In the genomic region with DNA sequence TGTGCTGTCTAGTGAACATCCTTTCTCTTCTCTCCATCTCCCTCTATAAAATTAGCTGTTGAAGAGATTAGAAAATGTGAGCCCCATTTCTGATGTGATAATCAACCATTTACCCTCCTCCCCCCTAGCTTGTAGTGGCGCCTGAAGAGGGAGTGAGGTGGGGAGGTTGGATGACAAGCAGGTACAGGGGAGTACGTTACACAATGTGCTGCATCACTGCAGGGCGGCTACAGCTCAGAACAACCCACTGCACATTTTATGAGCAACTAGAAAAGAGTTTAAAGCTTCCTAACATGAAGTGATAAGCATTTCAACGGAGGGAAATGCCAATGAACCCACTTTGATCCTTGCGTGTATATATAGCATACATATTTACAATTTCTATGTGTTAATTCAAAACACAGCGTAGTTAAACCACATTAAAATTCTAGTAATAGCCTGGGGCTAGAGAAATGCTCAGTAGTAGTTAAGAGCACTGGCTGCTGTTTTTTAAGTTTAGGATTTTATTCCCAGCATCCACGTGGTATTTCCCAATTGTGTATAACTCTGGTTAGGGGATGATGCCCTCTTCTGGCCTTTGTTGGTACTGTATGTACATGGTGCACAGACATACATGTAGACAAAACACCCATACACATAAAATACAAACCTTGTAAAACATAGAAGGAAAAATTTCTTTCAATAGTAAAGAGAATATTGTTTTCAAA, we compare ENCODE assay signal across 8 mouse cellular contexts. TPM values are rescaled to one million over a fixed set of nuclear protein-coding genes. Genes with fewer than 3 reads are reported as not detected.
DNase-seq lines count a peak whose midpoint lies in the region; ATAC-seq and TF ChIP-seq lines count a peak whose summit lies in the region.

No protein-coding gene starts in this region.

- no peaks in the 10 kb centered on the region for H3K9me3 ChIP-seq in lung, embryonic 14.5 days (ENCODE audit: low read depth, low read length)
- H3K9me3 ChIP-seq in hindbrain, postnatal 0 days (ENCODE audit: low read length) = no peaks in the 10 kb centered on the region
- H3K9me3 ChIP-seq in liver, embryonic 14.5 days (ENCODE audit: control insufficient read depth, low read length) = no peaks in the 10 kb centered on the region

- no peak for TF ChIP-seq EP300 in liver, embryonic 14.5 days (IDR thresholded peaks at IDR 0.05; ENCODE audit: low read depth)

- H3K4me1 ChIP-seq in lung, embryonic 14.5 days (ENCODE audit: insufficient read depth) = no peaks in the 10 kb centered on the region
- no peaks in the 10 kb centered on the region for H3K4me1 ChIP-seq in lung, adult 2 months (ENCODE audit: control insufficient read depth, insufficient read depth, low read length)
- H3K4me1 ChIP-seq in hindbrain, postnatal 0 days (ENCODE audit: insufficient read depth, low read length) = no peaks in the 10 kb centered on the region
- H3K4me1 ChIP-seq in liver, embryonic 14.5 days (replicated peaks; ENCODE audit: control insufficient read depth in 2 of 2, insufficient read depth in 2 of 2, low read length in 1 of 2) = no peaks in the 10 kb centered on the region

- no peak overlapping the region for H3K9ac ChIP-seq in lung, embryonic 14.5 days
- no peak overlapping the region for H3K9ac ChIP-seq in hindbrain, postnatal 0 days (replicated peaks; ENCODE audit: low read length)
- H3K9ac ChIP-seq in liver, embryonic 14.5 days (replicated peaks) = no peak overlapping the region

- H3K27ac ChIP-seq in lung, embryonic 14.5 days (ENCODE audit: low read depth) = no peak overlapping the region
- H3K27ac ChIP-seq in hindbrain, postnatal 0 days = no peak overlapping the region
- H3K27ac ChIP-seq in liver, embryonic 14.5 days = no peak overlapping the region

- no peak overlapping the region for H3K4me2 ChIP-seq in lung, embryonic 14.5 days
- H3K4me2 ChIP-seq in hindbrain, postnatal 0 days (ENCODE audit: low read depth, low read length) = no peak overlapping the region
- no peak overlapping the region for H3K4me2 ChIP-seq in liver, embryonic 14.5 days (ENCODE audit: low read depth)

- no peak for TF ChIP-seq POLR2A in lung, adult 2 months (IDR thresholded peaks at IDR 0.05; ENCODE audit: borderline replicate concordance, extremely low read depth, low read depth, low read length)

- WGBS in lung, embryonic 14.5 days = 65% methylated on average over 7 of the region's 7 CpGs
- 71% methylated on average over 7 of the region's 7 CpGs for WGBS in lung, adult 2 months
- WGBS in hindbrain, postnatal 0 days = 68% methylated on average over 7 of the region's 7 CpGs
- 57% methylated on average over 7 of the region's 7 CpGs for WGBS in liver, embryonic 14.5 days (ENCODE audit: insufficient replicate concordance)

- no peaks in the 10 kb centered on the region for H3K27me3 ChIP-seq in lung, embryonic 14.5 days (ENCODE audit: insufficient read depth, low read length)
- no peaks in the 10 kb centered on the region for H3K27me3 ChIP-seq in hindbrain, postnatal 0 days (ENCODE audit: insufficient read depth, low read length)
- H3K27me3 ChIP-seq in liver, embryonic 14.5 days (ENCODE audit: control insufficient read depth, insufficient read depth, low read length) = no peaks in the 10 kb centered on the region

- DNase-seq in lung, embryonic 14.5 days = peak; percentile 89
- no peak for DNase-seq in lung, adult 2 months
- DNase-seq in adrenal gland, adult 18-20 months (ENCODE audit: low spot score in 2 of 2) = peak; percentile 25 to 28
- peak; percentile 49 for DNase-seq in embryo, embryonic 11.5 days (ENCODE audit: low read depth, low spot score)
- peak; percentile 86 for DNase-seq in hindbrain, postnatal 0 days (ENCODE audit: low spot score)
- DNase-seq in liver, embryonic 14.5 days (ENCODE audit: low read depth in 3 of 3, low spot score in 3 of 3) = peak in 1 of 3 experiments; percentile 7
- DNase-seq in retina, postnatal 1 day = peak; percentile 67

- TF ChIP-seq CTCF in lung, embryonic 14.5 days (IDR thresholded peaks at IDR 0.05; ENCODE audit: low read depth) = peak; percentile 82
- TF ChIP-seq CTCF in lung, adult 2 months (IDR thresholded peaks at IDR 0.05; ENCODE audit: insufficient read depth, low read length) = no peak
- TF ChIP-seq CTCF in hindbrain, postnatal 0 days (IDR thresholded peaks at IDR 0.05; ENCODE audit: low read depth) = peak; percentile 87
- TF ChIP-seq CTCF in liver, embryonic 14.5 days (IDR thresholded peaks at IDR 0.05; ENCODE audit: low read depth) = peak; percentile 61

- no peaks in the 10 kb centered on the region for H3K36me3 ChIP-seq in lung, embryonic 14.5 days (ENCODE audit: insufficient read depth)
- no peaks in the 10 kb centered on the region for H3K36me3 ChIP-seq in hindbrain, postnatal 0 days (ENCODE audit: insufficient read depth, low read length)
- no peaks in the 10 kb centered on the region for H3K36me3 ChIP-seq in liver, embryonic 14.5 days (replicated peaks; ENCODE audit: control insufficient read depth, insufficient read depth, low read depth)

- H3K4me3 ChIP-seq in lung, embryonic 14.5 days (ENCODE audit: low read depth, low read length) = no peak overlapping the region
- H3K4me3 ChIP-seq in lung, adult 2 months (replicated peaks; ENCODE audit: extremely low read depth, low read depth, low read length) = no peak overlapping the region
- no peak overlapping the region for H3K4me3 ChIP-seq in hindbrain, postnatal 0 days (ENCODE audit: low read length)
- H3K4me3 ChIP-seq in liver, embryonic 14.5 days (ENCODE audit: insufficient read depth in 1 of 2, low read depth in 2 of 2, low read length in 2 of 2) = no peak overlapping the region

- ATAC-seq in lung, embryonic 14.5 days (ENCODE audit: insufficient read depth) = peak; percentile 66; the same call in 1 of the 2 replicates
- peak; percentile 79 for ATAC-seq in hindbrain, postnatal 0 days
- ATAC-seq in liver, embryonic 14.5 days (ENCODE audit: insufficient read depth) = no peak
- no peak for ATAC-seq in megakaryocyte-erythroid progenitor cell, adult 5-6 weeks (replicated peaks; ENCODE audit: low FRiP score, low TSS enrichment, poor library complexity, severe bottlenecking)

RNA-seq across cellular contexts. Expression of a gene that starts 7.6 kb away (rescaled TPM):
- polyA plus RNA-seq in lung, embryonic 14.5 days (2014; fragmentation: Nextera tagmentation; extraction: Ambion mirVana) = 15.7 and 17.4 TPM in 2 replicates
- 0.84 and 1.3 TPM in 2 replicates for polyA plus RNA-seq in lung, adult 2 months (2012; rRNA removed)
- total RNA-seq in adrenal gland, adult 18-20 months (2021) = 100 to 1,000 TPM; 185 to 244 TPM
- 29.8 and 36.3 TPM in 2 replicates for total RNA-seq in hindbrain, postnatal 0 days (2014; rRNA removed)
- polyA plus RNA-seq in hindbrain, postnatal 0 days (2015; fragmentation: Nextera tagmentation; extraction: Ambion mirVana) = 105 and 115 TPM in 2 replicates
- 0.15 and 0.24 TPM in 2 replicates for polyA plus RNA-seq in liver, embryonic 14.5 days (2012; rRNA removed)
- 0.25 TPM in 1 of 2 replicates, not detected in the other for polyA plus RNA-seq in liver, embryonic 14.5 days (2014; fragmentation: Nextera tagmentation; extraction: Ambion mirVana)
- not detected in 2 replicates for total RNA-seq in megakaryocyte-erythroid progenitor cell, adult 5-6 weeks (2014; fragmentation: Nextera tagmentation)
- not detected in 2 replicates for total RNA-seq in megakaryocyte-erythroid progenitor cell, adult 5-6 weeks (2017)

Comparison
In these comparisons a context has a peak if more than half of its experiments do, and no peak if none do; other contexts are left out.
1. ATAC-seq: peak in lung, embryonic 14.5 days (single experiment) and hindbrain, postnatal 0 days (single experiment); none in liver, embryonic 14.5 days (single experiment) and megakaryocyte-erythroid progenitor cell, adult 5-6 weeks (single experiment).